Mouse (Mus musculus) embryonic facial prominence, embryonic 13.5 days (tissue): Measurements from ENCODE around the gene Fam166b. TPM values are rescaled to one million over a fixed set of nuclear protein-coding genes. Genes with fewer than 3 reads are reported as not detected.

Source experiments
- ATAC-seq: fragments of 200-750 bp; cut with Nextera tagmentation; 2 replicates; pipeline ENCODE4 v1.8.0; 2017; ENCODE audit warnings: low read depth; ENCODE audit not compliant: insufficient number of reproducible peaks, insufficient read depth, low FRiP score, low TSS enrichment
- H3K27ac ChIP-seq: fragments of 300-500 bp; sonication (generic); 2 replicates; pipeline ENCODE4 v1.5.1; 2015; ENCODE audit warnings: moderate library complexity, mild to moderate bottlenecking, inconsistent platforms
- H3K27me3 ChIP-seq: fragments of 300-500 bp; sonication (generic); 2 replicates; pipeline ENCODE4 v1.6.1; 2015; ENCODE audit warnings: mild to moderate bottlenecking, inconsistent platforms
- H3K36me3 ChIP-seq: fragments of 300-500 bp; sonication (generic); 2 replicates; pipeline ENCODE4 v1.6.1; 2015; ENCODE audit warnings: mild to moderate bottlenecking, inconsistent platforms
- H3K4me1 ChIP-seq: fragments of 300-500 bp; sonication (generic); 2 replicates; pipeline ENCODE4 v1.6.1; 2015; ENCODE audit warnings: inconsistent platforms
- H3K4me2 ChIP-seq: fragments of 300-500 bp; sonication (generic); 2 replicates; pipeline ENCODE4 v1.6.1; 2015; ENCODE audit warnings: moderate library complexity, mild to moderate bottlenecking, inconsistent platforms
- H3K4me3 ChIP-seq: fragments of 300-500 bp; sonication (generic); 2 replicates; pipeline ENCODE4 v1.5.1; 2015; ENCODE audit warnings: mild to moderate bottlenecking, inconsistent platforms
- H3K9ac ChIP-seq: fragments of 300-500 bp; sonication (generic); 2 replicates; pipeline ENCODE4 v1.6.1; 2015; ENCODE audit warnings: mild to moderate bottlenecking, inconsistent platforms
- H3K9me3 ChIP-seq: fragments of 300-500 bp; sonication (generic); 2 replicates; pipeline ENCODE4 v1.6.1; 2016; ENCODE audit warnings: inconsistent platforms
- WGBS: fragments of 180-500 bp; shearing (Covaris S2); methylation state at CpG from one replicate; pipeline ENCODE4 v1.1.7; 2015; ENCODE audit warnings: mixed read lengths; 5-methylcytosine and 5-hydroxymethylcytosine counted together
- polyA plus RNA-seq: library from polyadenylated mRNA; unstranded; fragments of >200 nt; fragmentation: Nextera tagmentation; extraction: Ambion mirVana; gene quantifications from 2 replicates; pipeline ENCODE4 v1.2.1, GENCODE M21; 2015

Gene Fam166b
- polyA plus RNA-seq, 1 experiment from 2014 or later: 0.20 TPM

DNA sequence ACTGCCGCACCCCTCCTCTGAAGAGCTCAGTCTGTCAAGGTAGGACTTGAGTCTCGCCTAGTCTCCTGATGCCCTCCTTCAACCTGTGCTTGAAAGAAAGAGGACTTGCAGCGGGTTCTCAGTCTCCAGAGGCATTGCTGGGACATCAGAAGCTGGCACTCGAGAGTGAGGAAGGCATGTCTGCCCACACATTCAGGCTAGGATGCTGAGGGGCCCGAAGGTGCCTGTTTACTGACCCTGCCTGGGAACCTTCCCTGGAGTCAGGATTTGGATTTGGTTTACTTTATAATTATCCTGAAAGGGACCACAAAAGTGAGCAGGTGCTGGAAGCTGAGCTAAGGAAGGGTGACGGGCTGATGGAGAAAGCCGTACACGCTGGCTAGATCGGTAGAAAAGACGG lies 27.4 kb downstream of the Fam166b start:
- 70% methylated on average over 10 of the region's 10 CpGs for whole genome bisulfite sequencing
- Histone ChIP-seq H3K36me3 (no peaks in the 10 kb centered on the region; the same call in 1 of the 2 replicates), H3K4me3 (no peak overlapping the region), H3K27ac (peak overlapping the region; percentile 7; the same call in 1 of the 2 replicates), H3K4me1 (peaks cover 65% of the 10 kb centered on the region), H3K4me2 (0 out of 2 replicates have a peak overlapping the region, but pooled peaks have one; percentile 22), H3K9ac (peak overlapping the region; percentile 52; the same call in 1 of the 2 replicates), H3K27me3 (no peaks in the 10 kb centered on the region), H3K9me3 (no peaks in the 10 kb centered on the region)
- no peak for ATAC-seq

DNA sequence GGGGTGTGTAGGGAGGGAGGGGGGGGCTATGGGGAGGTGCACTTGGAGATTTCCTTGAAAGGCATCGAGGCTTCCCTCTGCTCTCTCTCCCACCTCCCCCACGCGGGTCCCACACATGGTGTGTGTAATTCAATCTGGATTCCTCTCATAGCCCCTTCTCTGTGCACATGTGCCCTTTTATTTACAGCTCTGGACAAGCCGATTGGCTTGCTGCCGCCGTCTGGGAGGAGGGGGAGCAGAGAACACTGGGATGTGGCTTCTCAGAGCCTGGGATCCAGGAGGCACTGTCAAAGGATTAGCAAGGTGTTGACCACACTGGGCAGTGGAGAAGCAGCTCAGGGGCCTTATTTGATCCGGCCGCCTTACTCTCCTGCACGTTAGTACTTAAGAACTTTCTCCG lies 28.0 kb downstream of the Fam166b start:
- Histone ChIP-seq H3K4me3 (0 out of 2 replicates have a peak overlapping the region, but pooled peaks have one; percentile 4), H3K27me3 (no peaks in the 10 kb centered on the region), H3K9me3 (no peaks in the 10 kb centered on the region), H3K36me3 (no peaks in the 10 kb centered on the region; the same call in 1 of the 2 replicates), H3K4me1 (peaks cover 66% of the 10 kb centered on the region), H3K9ac (peak overlapping the region; percentile 52; the same call in 1 of the 2 replicates), H3K4me2 (peak overlapping the region; percentile 22; the same call in 1 of the 2 replicates), H3K27ac (peak overlapping the region; percentile 7; the same call in 1 of the 2 replicates)
- 16% methylated on average over 10 of the region's 10 CpGs for WGBS
- ATAC-seq: no peak

GRCm38 (mm10) chr4:43399391-43400131 lies 29.4 kb downstream of the Fam166b start:
- H3K4me1 ChIP-seq: peaks cover 57% of the 10 kb centered on the region
- ATAC-seq: no peak
- H3K36me3 ChIP-seq: no peaks in the 10 kb centered on the region; the same call in 1 of the 2 replicates
- H3K27me3 ChIP-seq: no peaks in the 10 kb centered on the region
- H3K9ac ChIP-seq: 0 out of 2 replicates have a peak overlapping the region, but pooled peaks have one; percentile 52
- H3K27ac ChIP-seq: peak overlapping the region; percentile 55; the same call in 1 of the 2 replicates
- WGBS: 67% methylated on average over 31 of the region's 31 CpGs
- no peaks in the 10 kb centered on the region for H3K9me3 ChIP-seq
- H3K4me2 ChIP-seq: peak overlapping the region; percentile 44
- no peak overlapping the region for H3K4me3 ChIP-seq

GRCm38 (mm10) chr4:43398829-43399331 lies 30.1 kb downstream of the Fam166b start:
- Histone ChIP-seq H3K27me3 (no peaks in the 10 kb centered on the region), H3K4me2 (peak overlapping the region; percentile 44), H3K4me3 (no peak overlapping the region), H3K9ac (peak overlapping the region; percentile 52; the same call in 1 of the 2 replicates), H3K36me3 (no peaks in the 10 kb centered on the region), H3K9me3 (no peaks in the 10 kb centered on the region), H3K27ac (peak overlapping the region; percentile 55; the same call in 1 of the 2 replicates), H3K4me1 (peaks cover 62% of the 10 kb centered on the region)
- peak; percentile 46 for ATAC-seq
- 32% methylated on average over 17 of the region's 17 CpGs for WGBS

DNA sequence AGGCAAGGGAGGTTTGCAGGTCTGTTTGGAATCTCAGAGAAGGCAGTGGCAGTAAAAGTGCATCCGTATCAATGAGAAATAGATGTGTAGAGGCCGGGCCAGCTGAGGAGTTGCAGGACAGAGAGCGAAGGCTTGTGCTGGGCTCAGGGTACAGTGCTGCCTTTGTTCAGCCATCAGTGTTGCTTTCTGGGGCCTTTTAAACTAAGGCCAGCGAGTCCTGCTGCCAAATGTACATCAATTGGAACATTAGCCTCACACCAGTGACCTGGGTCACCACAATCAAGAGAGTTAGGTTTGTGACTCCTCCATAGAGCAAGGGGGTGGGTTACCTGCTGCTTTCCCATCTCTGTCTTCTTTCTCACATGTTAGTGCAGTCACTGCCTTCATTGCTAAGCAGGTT lies 30.9 kb downstream of the Fam166b start:
- H3K4me2 ChIP-seq: no peak overlapping the region
- H3K4me1 ChIP-seq: peaks cover 64% of the 10 kb centered on the region
- ATAC-seq: no peak
- no peak overlapping the region; the same call in 1 of the 2 replicates for H3K27ac ChIP-seq
- H3K9me3 ChIP-seq: no peaks in the 10 kb centered on the region
- H3K9ac ChIP-seq: no peak overlapping the region
- WGBS: 43% methylated on average over 4 of the region's 4 CpGs
- H3K27me3 ChIP-seq: no peaks in the 10 kb centered on the region
- H3K36me3 ChIP-seq: no peaks in the 10 kb centered on the region
- H3K4me3 ChIP-seq: no peak overlapping the region

DNA sequence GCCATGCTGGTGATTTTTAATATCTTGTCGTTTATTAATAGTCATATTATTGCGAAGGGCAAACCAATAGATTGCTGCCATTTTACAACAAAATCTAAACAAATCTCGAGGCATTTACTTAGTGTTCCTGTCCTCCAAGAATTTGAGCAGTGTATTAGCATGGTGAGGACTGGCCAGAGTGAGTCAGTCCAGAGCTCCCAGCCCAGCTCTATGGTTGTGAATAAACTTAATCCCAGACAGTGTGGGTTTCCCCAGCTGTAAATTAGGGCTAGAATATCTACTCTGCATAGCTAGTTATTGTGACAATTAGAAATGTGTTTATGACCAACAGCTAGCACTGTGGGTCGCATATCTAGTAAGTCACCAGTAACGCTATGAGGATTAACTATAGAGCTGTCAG lies 32.6 kb downstream of the Fam166b start:
- no peak for ATAC-seq
- Histone ChIP-seq H3K27ac (peak overlapping the region; percentile 60; the same call in 1 of the 2 replicates), H3K27me3 (no peaks in the 10 kb centered on the region), H3K36me3 (0 out of 2 replicates have a peak, but pooled peaks cover 3% of the 10 kb centered on the region), H3K9me3 (no peaks in the 10 kb centered on the region), H3K4me3 (no peak overlapping the region), H3K4me1 (peaks cover 52% of the 10 kb centered on the region), H3K9ac (no peak overlapping the region), H3K4me2 (no peak overlapping the region)
- WGBS: 64% methylated on average over 5 of the region's 5 CpGs

- H3K9me3 ChIP-seq: no peaks in the 10 kb centered on the region
- H3K4me3 ChIP-seq: no peak overlapping the region
- 66% methylated on average over 9 of the region's 9 CpGs for WGBS
- peaks cover 49% of the 10 kb centered on the region for H3K4me1 ChIP-seq
- 0 out of 2 replicates have a peak, but pooled peaks cover 3% of the 10 kb centered on the region for H3K36me3 ChIP-seq
- H3K27me3 ChIP-seq: no peaks in the 10 kb centered on the region
- no peak for ATAC-seq
- H3K27ac ChIP-seq: no peak overlapping the region
- no peak overlapping the region for H3K9ac ChIP-seq
- H3K4me2 ChIP-seq: no peak overlapping the region
Observed at GRCm38 (mm10) chr4:43395836-43396235, 33.1 kb downstream of the Fam166b start.

DNA sequence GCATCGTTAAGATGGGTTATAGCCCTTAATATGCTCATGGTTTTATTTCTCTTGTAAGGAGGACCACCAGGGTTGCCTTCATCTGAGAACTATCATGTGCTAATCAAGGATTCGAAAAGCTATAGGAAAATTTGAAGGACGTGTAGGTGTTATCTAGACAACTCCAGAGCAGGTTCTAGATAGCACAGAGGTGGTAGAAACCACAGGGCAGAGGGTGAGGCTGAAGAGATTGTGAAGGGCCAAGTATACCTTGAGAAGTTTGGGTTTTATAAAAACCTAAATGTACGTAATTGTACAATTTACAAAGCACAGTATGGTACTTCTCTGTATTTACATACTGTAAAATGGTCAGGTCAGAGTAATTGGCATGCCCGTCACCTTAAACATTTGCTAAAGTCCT lies 33.8 kb downstream of the Fam166b start:
- WGBS: 85% methylated on average over 5 of the region's 5 CpGs
- Histone ChIP-seq H3K9me3 (no peaks in the 10 kb centered on the region), H3K4me2 (no peak overlapping the region), H3K4me3 (no peak overlapping the region), H3K27me3 (no peaks in the 10 kb centered on the region), H3K9ac (no peak overlapping the region), H3K4me1 (peaks cover 45% of the 10 kb centered on the region), H3K27ac (no peak overlapping the region), H3K36me3 (0 out of 2 replicates have a peak, but pooled peaks cover 3% of the 10 kb centered on the region)
- ATAC-seq: no peak

- peaks cover 45% of the 10 kb centered on the region for H3K4me1 ChIP-seq
- 41% methylated on average over 15 of the region's 15 CpGs for WGBS
- H3K9ac ChIP-seq: no peak overlapping the region
- H3K27me3 ChIP-seq: no peaks in the 10 kb centered on the region
- H3K4me3 ChIP-seq: no peak overlapping the region
- H3K36me3 ChIP-seq: 0 out of 2 replicates have a peak, but pooled peaks cover 3% of the 10 kb centered on the region
- H3K4me2 ChIP-seq: peak overlapping the region; percentile 17; the same call in 1 of the 2 replicates
- no peaks in the 10 kb centered on the region for H3K9me3 ChIP-seq
- ATAC-seq: no peak
- H3K27ac ChIP-seq: peak overlapping the region; percentile 70
Observed at GRCm38 (mm10) chr4:43394345-43394891, 34.5 kb downstream of the Fam166b start.

DNA sequence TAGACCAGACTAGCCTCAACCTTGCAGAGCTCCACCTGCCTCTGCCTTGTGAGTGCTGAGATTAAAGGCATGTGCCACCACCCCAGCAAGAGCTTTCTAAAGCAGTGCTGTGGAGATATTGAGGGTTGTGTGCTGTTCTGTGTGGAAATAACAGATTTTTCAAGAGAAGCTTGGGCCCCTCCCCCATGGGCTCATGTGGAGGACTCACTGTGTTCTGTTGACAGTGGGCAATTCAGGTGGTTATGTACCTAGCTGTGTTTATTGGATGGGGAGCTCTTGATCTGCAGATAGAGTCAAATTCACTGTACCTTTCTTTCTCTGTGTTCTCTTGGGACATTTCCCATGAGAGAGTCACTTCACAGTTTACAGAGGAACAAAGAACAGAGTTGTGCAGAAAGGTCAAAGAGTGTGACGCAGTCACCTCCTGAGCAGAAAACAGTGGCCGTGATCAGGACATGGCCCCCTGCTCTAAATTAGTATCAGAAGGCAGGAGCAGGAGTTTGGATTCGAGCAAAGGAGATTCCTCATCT lies 37.3 kb downstream of the Fam166b start:
- 0 out of 2 replicates have a peak, but pooled peaks cover 9% of the 10 kb centered on the region for H3K36me3 ChIP-seq
- no peak overlapping the region for H3K9ac ChIP-seq
- H3K9me3 ChIP-seq: no peaks in the 10 kb centered on the region
- WGBS: 58% methylated on average over 3 of the region's 3 CpGs
- H3K4me1 ChIP-seq: peaks cover 23% of the 10 kb centered on the region
- H3K4me3 ChIP-seq: no peak overlapping the region
- ATAC-seq: no peak
- H3K4me2 ChIP-seq: no peak overlapping the region
- H3K27ac ChIP-seq: no peak overlapping the region
- no peaks in the 10 kb centered on the region for H3K27me3 ChIP-seq

DNA sequence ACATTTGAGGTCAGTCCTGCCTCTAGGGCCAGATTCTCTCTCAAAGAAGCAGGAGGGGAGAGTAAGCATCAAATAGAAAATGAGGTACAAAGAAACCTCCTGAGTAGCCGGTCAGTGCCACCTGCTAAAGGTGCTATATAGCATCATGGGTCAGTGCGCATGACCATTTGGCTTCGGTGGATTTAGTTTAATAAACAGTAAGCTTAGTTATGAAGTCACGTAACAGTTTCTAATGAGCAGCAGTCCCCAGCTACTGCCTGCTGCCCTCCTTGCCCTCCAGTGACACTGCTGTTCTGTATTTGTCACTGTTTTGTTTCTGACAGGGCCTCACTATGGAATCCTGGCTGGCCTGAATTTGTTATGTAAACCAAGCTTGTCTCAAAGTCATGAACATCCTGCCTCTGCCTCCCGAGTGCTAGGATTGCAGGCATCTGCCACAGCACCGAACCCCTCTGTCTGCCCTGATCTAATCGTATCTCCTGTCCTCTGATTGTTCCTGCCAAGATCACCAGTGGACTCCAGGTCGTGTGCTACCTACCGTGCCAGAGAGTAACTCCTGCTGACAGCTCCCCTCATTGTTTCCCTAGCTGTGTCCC lies 39.0 kb downstream of the Fam166b start:
- no peak overlapping the region for H3K9ac ChIP-seq
- 0 out of 2 replicates have a peak overlapping the region, but pooled peaks have one; percentile 23 for H3K27ac ChIP-seq
- 61% methylated on average over 9 of the region's 9 CpGs for WGBS

More for the DNA sequence above, 39.0 kb downstream of the Fam166b start:
- H3K4me1 ChIP-seq: peaks cover 20% of the 10 kb centered on the region
- 0 out of 2 replicates have a peak, but pooled peaks cover 9% of the 10 kb centered on the region for H3K36me3 ChIP-seq
- no peaks in the 10 kb centered on the region for H3K9me3 ChIP-seq
- no peaks in the 10 kb centered on the region for H3K27me3 ChIP-seq
- ATAC-seq: no peak
- H3K4me2 ChIP-seq: no peak overlapping the region
- H3K4me3 ChIP-seq: no peak overlapping the region
